Mouse (Mus musculus): ENCODE results near the gene Lrmda. TPM values are rescaled to one million over a fixed set of nuclear protein-coding genes. Genes with fewer than 3 reads are reported as not detected.

Gene Lrmda
- 23.9 and 35.8 TPM in 2 replicates for total RNA-seq (2017)

DNA sequence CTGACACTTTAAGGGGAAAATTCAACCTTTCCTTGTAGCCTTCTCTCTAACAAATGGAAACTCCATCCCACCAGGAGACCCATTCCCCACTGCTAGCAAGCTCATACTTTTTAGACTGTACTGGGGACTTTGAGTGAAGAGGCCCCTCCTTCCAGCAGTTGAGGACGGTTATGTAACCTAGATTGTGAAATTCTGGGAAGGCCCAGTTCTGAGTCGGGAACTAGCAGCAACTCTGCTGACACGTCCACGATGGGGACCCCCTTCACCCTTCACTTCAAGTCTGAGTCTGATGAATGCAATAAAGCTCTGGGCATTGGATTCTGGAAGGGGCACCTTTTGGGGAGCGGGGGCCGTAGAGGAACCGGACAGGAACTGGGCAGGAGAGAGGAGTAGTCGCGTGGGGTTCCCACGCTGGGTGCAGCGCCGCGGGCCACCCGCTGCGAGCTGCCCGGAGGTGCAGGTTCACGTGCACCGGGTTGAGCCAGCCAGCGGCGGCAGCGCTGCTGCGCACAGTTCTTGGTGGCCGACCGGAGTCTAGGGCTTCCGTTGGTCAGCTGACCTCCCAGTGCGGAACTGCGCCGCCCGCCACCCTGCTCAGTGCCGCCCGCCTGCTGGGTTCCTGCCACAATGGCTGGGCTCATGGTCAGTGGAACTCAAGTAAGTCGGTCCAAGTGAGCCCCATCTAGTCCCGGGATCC is at the start of gene Lrmda:
Gene Lrmda, plus strand, starts transcription at position 461 of the 697 bp plus-strand sequence.
- ATAC-seq (replicated peaks in 1 of 2; ENCODE audit: insufficient read depth in 1 of 2, low FRiP score in 2 of 2, low TSS enrichment in 1 of 2, low read depth in 1 of 2, poor library complexity in 2 of 2, severe bottlenecking in 2 of 2), result peak; percentile 35 to 77

GRCm38 (mm10) chr14:21981462-21981861 is 38.0 kb upstream of the Lrmda start:
- peak; percentile 55 to 58; a peak in 3 of 4 replicates for ATAC-seq (replicated peaks in 1 of 2; ENCODE audit: insufficient read depth in 1 of 2, low FRiP score in 2 of 2, low TSS enrichment in 1 of 2, low read depth in 1 of 2, poor library complexity in 2 of 2, severe bottlenecking in 2 of 2)

GRCm38 (mm10) chr14:21982096-21982591 is 37.4 kb upstream of the Lrmda start:
- ATAC-seq (replicated peaks in 1 of 2; ENCODE audit: insufficient read depth in 1 of 2, low FRiP score in 2 of 2, low TSS enrichment in 1 of 2, low read depth in 1 of 2, poor library complexity in 2 of 2, severe bottlenecking in 2 of 2), result peak in 1 of 2 experiments; percentile 4; a peak in 1 of 4 replicates

- ATAC-seq (replicated peaks in 1 of 2; ENCODE audit: insufficient read depth in 1 of 2, low FRiP score in 2 of 2, low TSS enrichment in 1 of 2, low read depth in 1 of 2, poor library complexity in 2 of 2, severe bottlenecking in 2 of 2), result peak in 1 of 2 experiments; percentile 6; a peak in 1 of 4 replicates
These were observed 36.8 kb upstream of the Lrmda start for GRCm38 (mm10) chr14:21982592-21983310.

DNA sequence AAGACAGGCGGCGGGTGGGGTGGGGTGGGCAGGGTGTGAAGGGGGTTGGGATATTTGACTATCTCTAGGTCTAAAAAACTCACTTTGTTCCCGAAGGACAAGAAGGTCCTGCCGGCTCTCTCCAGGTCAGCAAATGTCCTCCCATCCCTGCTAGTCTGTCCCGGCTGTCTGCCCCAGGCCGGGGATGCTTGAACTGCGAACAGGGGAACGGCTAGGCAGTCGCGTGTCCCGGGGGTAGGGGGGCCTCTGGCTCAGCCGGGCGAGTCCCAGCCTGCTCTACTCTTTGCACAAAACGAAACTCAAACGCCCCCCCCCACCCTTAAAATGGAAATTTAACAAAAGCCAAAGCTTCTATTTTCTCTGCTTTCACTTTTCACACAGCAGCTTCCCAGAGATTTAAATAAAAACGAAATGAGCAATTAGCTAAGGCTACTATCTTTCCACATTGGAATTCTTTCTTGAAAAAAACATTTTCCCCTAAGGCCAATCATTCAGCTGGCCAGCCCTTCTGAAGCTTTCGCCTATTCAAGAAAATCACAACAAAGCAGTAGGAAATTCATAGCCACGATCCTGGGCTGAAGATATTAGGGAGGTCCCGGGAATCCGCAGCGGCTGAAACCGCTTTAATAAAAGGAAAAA is 36.1 kb upstream of the Lrmda start:
- ATAC-seq (replicated peaks in 1 of 2; ENCODE audit: insufficient read depth in 1 of 2, low FRiP score in 2 of 2, low TSS enrichment in 1 of 2, low read depth in 1 of 2, poor library complexity in 2 of 2, severe bottlenecking in 2 of 2), result no peak

GRCm38 (mm10) chr14:21983950-21984730 is 35.4 kb upstream of the Lrmda start:
- ATAC-seq (replicated peaks in 1 of 2; ENCODE audit: insufficient read depth in 1 of 2, low FRiP score in 2 of 2, low TSS enrichment in 1 of 2, low read depth in 1 of 2, poor library complexity in 2 of 2, severe bottlenecking in 2 of 2), result no peak

- no peak for ATAC-seq (replicated peaks in 1 of 2; ENCODE audit: insufficient read depth in 1 of 2, low FRiP score in 2 of 2, low TSS enrichment in 1 of 2, low read depth in 1 of 2, poor library complexity in 2 of 2, severe bottlenecking in 2 of 2)
These were observed 34.6 kb upstream of the Lrmda start for GRCm38 (mm10) chr14:21984757-21985425.

- no peak for ATAC-seq (replicated peaks in 1 of 2; ENCODE audit: insufficient read depth in 1 of 2, low FRiP score in 2 of 2, low TSS enrichment in 1 of 2, low read depth in 1 of 2, poor library complexity in 2 of 2, severe bottlenecking in 2 of 2)
These were observed 34.0 kb upstream of the Lrmda start for GRCm38 (mm10) chr14:21985426-21985931.

DNA sequence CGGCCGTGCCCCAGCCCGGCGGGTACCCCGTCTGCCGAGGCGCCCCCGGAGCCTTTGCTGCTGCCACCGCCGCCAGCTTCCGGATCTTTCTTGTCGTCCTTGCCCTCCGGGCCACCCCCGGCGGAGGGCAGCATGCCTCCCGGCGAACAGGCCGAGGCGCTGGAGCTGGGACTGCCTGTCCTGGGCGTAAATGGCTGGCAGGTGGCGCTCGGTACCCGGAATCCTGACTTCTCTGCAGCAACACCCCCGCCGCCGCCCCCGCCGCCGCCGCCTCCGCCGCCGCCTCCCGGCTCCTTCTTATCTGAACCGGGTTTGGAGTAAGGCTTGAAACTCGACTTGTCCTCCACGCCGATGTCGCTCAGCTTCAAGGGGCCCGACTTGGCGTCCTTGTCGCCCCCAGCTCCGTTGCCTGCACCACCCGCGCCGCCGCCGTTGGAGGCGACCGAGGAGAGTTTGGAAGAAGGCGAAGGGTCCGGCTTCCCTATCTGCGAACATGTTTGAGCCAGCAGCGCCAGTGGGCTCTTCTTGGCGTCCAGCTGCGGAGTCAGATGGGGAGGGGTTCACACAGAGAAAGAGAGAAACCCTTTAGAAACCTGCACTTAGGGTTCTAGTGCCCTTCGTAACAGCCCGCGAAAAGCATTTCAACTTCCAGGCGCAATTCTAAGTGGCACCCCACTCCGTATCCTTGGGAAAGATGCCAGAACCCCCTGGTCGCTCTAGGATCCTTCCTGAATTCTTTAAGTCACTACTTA is 33.4 kb upstream of the Lrmda start:
- ATAC-seq (replicated peaks in 1 of 2; ENCODE audit: insufficient read depth in 1 of 2, low FRiP score in 2 of 2, low TSS enrichment in 1 of 2, low read depth in 1 of 2, poor library complexity in 2 of 2, severe bottlenecking in 2 of 2), result peak; percentile 28 to 41; a peak in 2 of 4 replicates

- no peak for ATAC-seq (replicated peaks in 1 of 2; ENCODE audit: insufficient read depth in 1 of 2, low FRiP score in 2 of 2, low TSS enrichment in 1 of 2, low read depth in 1 of 2, poor library complexity in 2 of 2, severe bottlenecking in 2 of 2)
These were observed 32.5 kb upstream of the Lrmda start for GRCm38 (mm10) chr14:21986733-21987659.

DNA sequence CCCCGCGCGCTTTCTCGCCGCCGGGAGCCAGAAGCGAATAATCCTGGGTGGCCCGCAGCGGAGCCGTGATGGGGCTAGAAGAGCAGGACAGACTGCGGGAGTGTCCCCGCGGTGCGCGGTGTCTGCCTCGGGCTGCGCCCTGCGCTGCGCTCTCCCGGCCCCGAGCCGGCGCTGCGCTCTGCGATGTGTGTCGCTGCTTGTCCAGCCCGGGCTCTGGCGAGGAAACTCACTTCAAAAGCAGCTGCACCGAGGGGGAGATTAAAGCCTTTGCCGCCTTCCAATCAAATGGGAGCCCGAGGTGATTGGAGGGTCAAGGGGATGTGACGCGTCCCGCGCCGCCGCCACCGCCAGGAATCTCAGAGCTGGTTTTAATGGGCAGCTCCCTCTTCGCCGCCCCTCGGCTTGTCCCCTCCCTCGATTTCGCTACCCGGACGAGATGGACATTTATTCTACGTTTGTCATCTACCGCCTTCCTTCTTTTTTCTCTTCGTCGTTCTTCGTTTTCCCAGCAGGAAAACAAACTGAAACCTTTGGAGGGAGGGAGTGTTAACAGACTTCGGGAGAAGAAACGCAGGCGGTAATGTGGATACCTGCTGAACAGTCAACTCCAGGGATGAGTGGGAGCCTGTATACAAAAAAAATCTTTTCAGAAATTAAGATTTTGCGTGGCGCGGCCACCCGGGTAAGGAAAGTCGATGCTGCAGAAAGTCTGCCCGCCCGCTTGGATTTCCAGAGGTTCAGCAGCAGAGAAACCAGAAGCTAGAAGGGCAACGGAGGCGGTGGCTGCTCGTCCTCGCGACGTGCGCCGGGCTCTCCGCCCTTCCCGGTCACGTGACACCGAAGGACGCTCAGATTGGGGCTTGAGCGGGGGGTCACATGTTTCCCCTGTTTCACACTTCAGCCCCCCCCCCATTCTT is 31.6 kb upstream of the Lrmda start:
- peak; percentile 58 to 67 for ATAC-seq (replicated peaks in 1 of 2; ENCODE audit: insufficient read depth in 1 of 2, low FRiP score in 2 of 2, low TSS enrichment in 1 of 2, low read depth in 1 of 2, poor library complexity in 2 of 2, severe bottlenecking in 2 of 2)

GRCm38 (mm10) chr14:21988577-21989290 is 30.8 kb upstream of the Lrmda start:
- ATAC-seq (replicated peaks in 1 of 2; ENCODE audit: insufficient read depth in 1 of 2, low FRiP score in 2 of 2, low TSS enrichment in 1 of 2, low read depth in 1 of 2, poor library complexity in 2 of 2, severe bottlenecking in 2 of 2), result no peak

DNA sequence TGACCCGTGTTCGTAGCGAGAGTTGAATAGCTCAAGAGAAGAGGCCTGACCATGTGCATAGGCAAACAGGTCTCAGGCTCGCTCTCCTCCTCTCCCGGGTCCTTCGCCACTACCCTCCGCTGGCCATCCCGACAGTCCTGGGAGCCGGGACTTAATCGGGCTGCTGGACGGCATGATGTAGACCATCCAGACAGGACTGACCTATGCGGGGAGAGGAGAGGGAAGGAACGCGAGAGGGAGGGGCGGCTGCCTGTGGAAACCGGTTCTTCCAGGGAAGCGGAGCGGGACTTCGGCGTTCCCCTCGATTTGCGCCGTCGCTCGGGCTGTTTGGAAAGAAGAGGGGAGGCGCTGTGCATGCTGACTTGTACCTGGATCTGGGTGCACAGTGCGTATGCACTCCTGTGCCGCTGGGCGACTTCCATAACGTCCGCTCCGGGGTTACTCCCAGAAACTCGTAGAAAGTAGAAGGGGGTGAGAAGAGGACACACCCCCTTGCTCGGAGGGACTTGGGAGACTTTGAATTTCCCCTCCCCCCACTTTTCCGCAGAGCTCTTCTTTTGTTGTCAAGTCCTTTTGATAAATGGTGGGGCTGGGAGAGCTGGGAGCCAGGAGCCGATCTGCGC is 30.1 kb upstream of the Lrmda start, which contains the start of gene Zfp503:
Gene Zfp503, minus strand, starts transcription at position 311 of the 623 bp plus-strand sequence.
- no peak for ATAC-seq (replicated peaks in 1 of 2; ENCODE audit: insufficient read depth in 1 of 2, low FRiP score in 2 of 2, low TSS enrichment in 1 of 2, low read depth in 1 of 2, poor library complexity in 2 of 2, severe bottlenecking in 2 of 2)
